Mouse (Mus musculus): ENCODE results near the gene 1700067P10Rik. TPM values are rescaled to one million over a fixed set of nuclear protein-coding genes. Genes with fewer than 3 reads are reported as not detected.

The 1700067P10Rik gene
- polyA plus RNA-seq, 1 experiment from 2014 or later: not detected

GRCm38 (mm10) chr17:48132810-48133209, 43.7 kb downstream of the 1700067P10Rik start:
- Histone ChIP-seq H3K36me3 (no peaks in the 10 kb centered on the region), H3K4me2 (no peak overlapping the region), H3K9me3 (no peaks in the 10 kb centered on the region), H3K27ac (no peak overlapping the region), H3K4me3 (no peak overlapping the region), H3K4me1 (no peaks in the 10 kb centered on the region), H3K27me3 (no peaks in the 10 kb centered on the region), H3K9ac (no peak overlapping the region)
- 68% methylated on average over 2 of the region's 2 CpGs for WGBS
- ATAC-seq (ENCODE audit: borderline replicate concordance, extremely low read depth, low FRiP score, low TSS enrichment): no peak

Other genes with a start within 250 kb of the 1700067P10Rik start
- 23.7 and 24.1 TPM in 2 replicates for gene Foxp4, start 164.7 kb upstream of the 1700067P10Rik start, polyA plus RNA-seq (2015; fragmentation: Nextera tagmentation; extraction: Ambion mirVana)
- not detected in 2 replicates for gene 1700122O11Rik, start 51.0 kb upstream of the 1700067P10Rik start, polyA plus RNA-seq (2015; fragmentation: Nextera tagmentation; extraction: Ambion mirVana)
- gene 9830107B12Rik, start 56.9 kb downstream of the 1700067P10Rik start, polyA plus RNA-seq (2015; fragmentation: Nextera tagmentation; extraction: Ambion mirVana): not detected in 2 replicates
- 0.09 TPM in 1 of 2 replicates, not detected in the other for gene A530064D06Rik, start 78.0 kb downstream of the 1700067P10Rik start, polyA plus RNA-seq (2015; fragmentation: Nextera tagmentation; extraction: Ambion mirVana)
- gene Trem1, start 143.4 kb downstream of the 1700067P10Rik start, polyA plus RNA-seq (2015; fragmentation: Nextera tagmentation; extraction: Ambion mirVana): 0.30 and 0.40 TPM in 2 replicates
- 0.38 and 0.55 TPM in 2 replicates for gene Trem3, start 158.5 kb downstream of the 1700067P10Rik start, polyA plus RNA-seq (2015; fragmentation: Nextera tagmentation; extraction: Ambion mirVana)
- 0.13 and 0.37 TPM in 2 replicates for gene Treml4, start 175.0 kb downstream of the 1700067P10Rik start, polyA plus RNA-seq (2015; fragmentation: Nextera tagmentation; extraction: Ambion mirVana)
- gene Treml2, start 210.2 kb downstream of the 1700067P10Rik start, polyA plus RNA-seq (2015; fragmentation: Nextera tagmentation; extraction: Ambion mirVana): 0.21 and 0.62 TPM in 2 replicates
- gene B430306N03Rik, start 226.8 kb downstream of the 1700067P10Rik start, polyA plus RNA-seq (2015; fragmentation: Nextera tagmentation; extraction: Ambion mirVana): 0.39 and 0.43 TPM in 2 replicates

Data from lung, embryonic 15.5 days (tissue).